Comparison of ENCODE assay signal across 28 mouse cellular contexts in the genomic region with DNA sequence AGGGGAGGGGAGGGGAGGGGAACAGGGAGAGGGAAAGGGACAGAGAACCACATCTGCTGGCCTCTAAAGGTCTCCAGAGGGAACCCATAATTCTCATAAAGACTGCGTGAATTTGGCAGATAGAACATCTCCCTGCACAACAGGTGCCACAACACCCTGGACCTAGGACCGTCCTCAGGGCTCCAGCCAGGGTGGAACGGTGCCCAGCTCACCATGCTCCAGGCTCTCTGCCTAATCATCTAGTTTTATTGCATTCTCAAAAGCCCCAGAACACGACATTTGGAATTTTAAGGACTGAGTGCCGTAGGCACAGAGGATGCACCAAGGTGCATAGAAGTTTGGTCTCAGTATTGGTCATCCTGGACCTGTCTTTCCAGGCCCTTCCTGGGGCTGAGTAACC. TPM values are rescaled to one million over a fixed set of nuclear protein-coding genes. Genes with fewer than 3 reads are reported as not detected.
DNase-seq lines count a peak whose midpoint lies in the region; ATAC-seq and TF ChIP-seq lines count a peak whose summit lies in the region.
"Had no signal": no experiment of that assay in that cellular context is flagged by ENCODE, and none has a peak within 500 bp of the region (broad histone marks: within the 10 kb centered on the region; RNA-seq: fewer than 3 reads in every experiment).

No protein-coding gene starts in this region.

- no peak overlapping the region for H3K9ac ChIP-seq in liver, postnatal 0 days (replicated peaks)
- H3K9ac ChIP-seq: embryonic facial prominence, embryonic 13.5 days; heart, embryonic 13.5 days; hindbrain, embryonic 12.5 days; hindbrain, embryonic 15.5 days had no signal

- H3K27ac ChIP-seq in gastrocnemius, adult 2 months = no peak overlapping the region
- H3K27ac ChIP-seq in liver, postnatal 0 days (ENCODE audit: low read depth) = peak overlapping the region; percentile 98
- H3K27ac ChIP-seq: embryonic facial prominence, embryonic 10.5 days; embryonic facial prominence, embryonic 13.5 days; heart, adult 2 months; heart, embryonic 10.5 days; heart, embryonic 13.5 days; hindbrain, embryonic 12.5 days; hindbrain, embryonic 15.5 days had no signal

- intact Hi-C loops in gastrocnemius, adult 2 months (cut with DNase I) = no loop called here
- intact Hi-C loops in gastrocnemius, postnatal 36 days (cut with DNase I) = no loop called here

- ATAC-seq in cerebellum, adult (ENCODE audit: insufficient number of reproducible peaks, low FRiP score, low TSS enrichment) = no peak
- no peak for ATAC-seq in liver, postnatal 0 days
- ATAC-seq: activated CD4-positive, CD25-positive, alpha-beta regulatory T cell, adult 4 months; intestine, postnatal 0 days had no signal

- H3K4me1 ChIP-seq in liver, postnatal 0 days (ENCODE audit: insufficient read depth) = peaks cover 41% of the 10 kb centered on the region
- H3K4me1 ChIP-seq: embryonic facial prominence, embryonic 13.5 days had no signal

- no peaks in the 10 kb centered on the region for H3K9me3 ChIP-seq in liver, postnatal 0 days (ENCODE audit: low read length)
- H3K9me3 ChIP-seq: embryonic facial prominence, embryonic 10.5 days; embryonic facial prominence, embryonic 13.5 days; heart, embryonic 10.5 days; heart, embryonic 13.5 days; hindbrain, embryonic 12.5 days; hindbrain, embryonic 15.5 days had no signal

- no peak for TF ChIP-seq EP300 in liver, postnatal 0 days (IDR thresholded peaks at IDR 0.05; ENCODE audit: low read depth)

- peak; percentile 19 to 39 for DNase-seq in cerebellum, adult 18-20 months
- DNase-seq in cerebellum, postnatal 25 days = peak; percentile 45 to 52
- DNase-seq in cerebellum, adult 11-12 months = no peak
- peak; percentile 47 for DNase-seq in gastrocnemius, adult 2 months
- DNase-seq in gastrocnemius, postnatal 36 days = no peak
- DNase-seq in liver, postnatal 0 days = no peak
- no peak for DNase-seq in liver
- DNase-seq: adrenal gland, adult 8-10 months; adrenal gland, postnatal 25 days; embryo, embryonic 11 days; gastrocnemius, postnatal 14 days; heart, adult 2 months; kidney, adult 2 months had no signal

- H3K4me3 ChIP-seq in gastrocnemius, adult 2 months = no peak overlapping the region
- no peak overlapping the region for H3K4me3 ChIP-seq in liver, postnatal 0 days (ENCODE audit: low read depth, low read length)
- H3K4me3 ChIP-seq: embryonic facial prominence, embryonic 10.5 days; embryonic facial prominence, embryonic 13.5 days; erythroblast, embryonic 14.5 days; heart, adult 2 months; heart, embryonic 10.5 days; heart, embryonic 13.5 days; hindbrain, embryonic 12.5 days; hindbrain, embryonic 15.5 days had no signal

- H3K36me3 ChIP-seq in liver, postnatal 0 days (replicated peaks; ENCODE audit: insufficient read depth, low read length) = no peaks in the 10 kb centered on the region
- H3K36me3 ChIP-seq: embryonic facial prominence, embryonic 10.5 days; embryonic facial prominence, embryonic 13.5 days; heart, embryonic 10.5 days; heart, embryonic 13.5 days; hindbrain, embryonic 12.5 days; hindbrain, embryonic 15.5 days had no signal

- 81% methylated on average over 5 of the region's 5 CpGs for WGBS in liver, postnatal 0 days (ENCODE audit: insufficient replicate concordance)

- no peak overlapping the region for H3K4me2 ChIP-seq in liver, postnatal 0 days (ENCODE audit: low read depth, low read length)
- H3K4me2 ChIP-seq: embryonic facial prominence, embryonic 13.5 days; heart, embryonic 13.5 days; hindbrain, embryonic 12.5 days; hindbrain, embryonic 15.5 days had no signal

- no peaks in the 10 kb centered on the region for H3K27me3 ChIP-seq in liver, postnatal 0 days (ENCODE audit: insufficient read depth, low read length)
- H3K27me3 ChIP-seq: heart, embryonic 13.5 days; hindbrain, embryonic 12.5 days; hindbrain, embryonic 15.5 days had no signal

- TF ChIP-seq CTCF in gastrocnemius, adult 2 months (IDR thresholded peaks at IDR 0.05) = no peak
- no peak for TF ChIP-seq CTCF in liver, postnatal 0 days (IDR thresholded peaks at IDR 0.05; ENCODE audit: low read depth)

RNA-seq across cellular contexts. Expression of gene Sftpb, which starts 34.2 kb away (rescaled TPM):
- not detected for total RNA-seq in gastrocnemius, adult 2 months (2021)
- not detected for total RNA-seq in gastrocnemius, postnatal 36 days (2021)
- polyA plus RNA-seq in liver, postnatal 0 days (2015; fragmentation: Nextera tagmentation; extraction: Ambion mirVana) = 0.16 and 0.20 TPM in 2 replicates
- total RNA-seq: adrenal gland, adult 8-10 months; adrenal gland, postnatal 25 days; ES-E14; gastrocnemius, adult 18-20 months; gastrocnemius, postnatal 14 days; heart, adult 2 months; hematopoietic stem cell, adult 5-6 weeks had no signal
- polyA plus RNA-seq: activated CD4-positive, CD25-positive, alpha-beta regulatory T cell, adult 4 months; cortical plate, adult 2 months; embryonic facial prominence, embryonic 10.5 days; erythroblast, embryonic 14.5 days; forebrain, embryonic 14.5 days; hindbrain, embryonic 12.5 days; kidney, adult 2 months had no signal

RNA-seq across cellular contexts. Expression of gene Atoh8, which starts 34.9 kb away (rescaled TPM):
- total RNA-seq in gastrocnemius, adult 2 months (2021) = 1 to 10 TPM; 3.3 to 9.2 TPM
- 1 to 10 TPM; 5.2 to 5.7 TPM for total RNA-seq in gastrocnemius, postnatal 36 days (2021)
- polyA plus RNA-seq in liver, postnatal 0 days (2015; fragmentation: Nextera tagmentation; extraction: Ambion mirVana) = 0.96 and 1.3 TPM in 2 replicates
- total RNA-seq: hematopoietic stem cell, adult 5-6 weeks had no signal
- polyA plus RNA-seq: activated CD4-positive, CD25-positive, alpha-beta regulatory T cell, adult 4 months; erythroblast, embryonic 14.5 days had no signal

Comparison
In these comparisons a context has a peak if more than half of its experiments do, and no peak if none do; other contexts are left out.
1. DNase-seq: peak in cerebellum, adult 18-20 months (2 of 2), cerebellum, postnatal 25 days (2 of 2) and gastrocnemius, adult 2 months (single experiment); none in cerebellum, adult 11-12 months (single experiment), gastrocnemius, postnatal 36 days (0 of 2), liver, postnatal 0 days (single experiment) and liver (single experiment).